Mouse (Mus musculus) kidney, postnatal 10 days (tissue): ENCODE measurements around the gene Apc2.
A peak's percentile ranks its signal among the peaks of the same experiment; 100 is the strongest.

Experiments used
- DNase-seq: peaks from one replicate; pipeline ENCODE4 v3.0.0; 2021; ENCODE audit warnings: mixed read lengths

The Apc2 gene

DNA sequence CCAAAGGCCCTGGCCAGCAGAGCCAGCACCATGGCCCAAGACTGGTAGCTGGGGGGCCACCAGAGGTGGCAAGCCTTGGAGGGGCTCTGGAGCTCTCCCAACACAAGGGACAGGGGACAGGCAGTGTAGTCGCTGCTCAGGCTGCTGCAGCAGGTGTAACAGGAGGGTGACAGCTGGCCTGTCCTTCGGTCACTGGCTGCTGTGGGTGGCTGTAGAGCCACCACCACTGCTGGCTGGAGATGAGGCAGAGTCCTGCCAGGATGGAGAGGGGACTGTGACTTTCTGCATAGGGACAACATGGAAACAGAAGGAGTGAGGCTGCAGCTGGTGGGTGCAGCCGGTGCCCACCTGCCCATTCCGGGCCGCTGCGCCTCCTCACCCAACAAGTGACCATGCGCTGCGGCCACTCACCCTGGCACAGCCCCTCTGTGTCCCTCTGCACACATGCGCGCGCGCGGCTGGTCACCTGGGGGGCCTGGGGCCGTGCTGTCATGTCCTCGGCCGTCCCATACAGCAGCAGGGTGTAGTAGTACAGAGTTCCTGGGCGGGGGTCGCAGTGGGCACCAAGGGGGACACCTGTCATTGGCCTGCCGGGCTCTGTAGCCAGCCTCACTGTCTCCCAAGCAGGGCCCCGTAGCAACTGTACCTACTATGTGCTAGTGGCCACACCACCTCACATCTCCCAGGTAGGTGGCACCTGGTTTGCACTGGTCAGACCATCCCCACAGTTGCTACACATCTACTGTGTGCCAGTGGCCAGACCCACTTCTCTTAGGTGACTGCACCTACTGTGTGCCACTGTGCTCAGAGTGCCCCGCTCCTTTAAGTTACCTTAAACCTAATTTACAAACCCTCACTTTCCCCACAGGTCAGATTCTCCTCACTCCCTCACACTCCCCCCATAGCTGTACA lies 26.1 kb downstream of the Apc2 start:
- DNase-seq, result no peak

DNA sequence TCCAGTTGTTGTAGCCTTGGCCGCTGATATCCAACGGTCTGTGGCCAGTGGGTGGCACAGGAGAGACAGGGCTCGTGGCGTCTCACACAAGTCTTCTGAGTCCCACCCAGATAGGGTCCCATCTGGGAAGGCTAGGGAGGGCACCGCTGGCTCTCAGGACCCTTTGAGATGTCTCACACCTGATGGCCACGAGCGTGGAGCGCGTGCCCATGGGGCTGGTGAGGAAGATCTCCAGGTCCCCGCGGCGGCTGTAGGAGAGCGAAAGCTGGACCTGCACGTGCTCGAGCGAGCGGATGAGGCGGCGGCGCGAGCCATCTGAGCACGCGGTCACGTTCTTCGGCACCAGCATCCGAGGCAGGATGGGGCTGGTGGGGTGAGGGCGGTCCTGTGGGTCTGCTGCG lies 27.0 kb downstream of the Apc2 start:
- peak; percentile 59 for DNase-seq

DNA sequence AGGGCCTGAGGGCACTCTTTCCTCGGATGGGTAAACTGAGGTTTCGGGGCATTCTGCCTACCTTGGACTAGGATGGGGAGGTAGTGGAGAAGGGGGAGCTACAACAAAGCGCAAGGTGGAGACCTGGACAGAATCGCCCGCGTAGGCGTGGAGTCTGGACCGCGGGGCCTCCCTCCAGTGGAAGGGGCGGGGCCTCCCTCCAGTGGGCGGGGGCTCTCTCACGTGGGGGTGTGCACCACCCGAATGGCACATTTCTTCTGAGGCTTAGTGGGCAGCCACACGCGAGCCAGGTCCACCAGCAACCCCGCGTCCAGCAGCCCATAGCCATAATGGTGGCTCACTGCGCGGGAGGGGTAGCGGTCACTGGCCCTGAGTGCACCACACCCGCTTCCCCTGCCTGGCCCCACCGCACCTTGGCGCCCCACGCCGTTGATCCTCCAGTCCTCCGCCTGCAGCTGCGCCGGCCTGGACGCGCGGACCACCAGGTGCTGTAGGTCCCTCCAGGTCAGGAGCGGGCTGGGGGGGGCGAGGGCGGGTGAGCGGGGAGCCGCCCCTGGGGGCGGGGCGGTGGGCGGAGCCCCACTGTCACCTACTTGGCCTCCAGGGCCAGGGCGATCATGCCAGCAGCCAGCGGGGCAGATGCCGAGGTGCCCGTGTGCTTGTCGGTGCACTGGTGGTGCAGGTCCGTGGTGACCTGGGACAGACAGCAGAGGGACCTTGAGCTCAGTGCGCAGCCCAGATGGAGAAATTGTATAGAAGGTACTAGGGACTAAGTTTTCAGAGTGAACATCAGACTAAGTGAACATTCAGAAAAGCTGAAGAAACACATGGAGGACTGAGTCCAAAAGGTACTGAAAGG lies 27.7 kb downstream of the Apc2 start:
- DNase-seq, result peak; percentile 83

DNA sequence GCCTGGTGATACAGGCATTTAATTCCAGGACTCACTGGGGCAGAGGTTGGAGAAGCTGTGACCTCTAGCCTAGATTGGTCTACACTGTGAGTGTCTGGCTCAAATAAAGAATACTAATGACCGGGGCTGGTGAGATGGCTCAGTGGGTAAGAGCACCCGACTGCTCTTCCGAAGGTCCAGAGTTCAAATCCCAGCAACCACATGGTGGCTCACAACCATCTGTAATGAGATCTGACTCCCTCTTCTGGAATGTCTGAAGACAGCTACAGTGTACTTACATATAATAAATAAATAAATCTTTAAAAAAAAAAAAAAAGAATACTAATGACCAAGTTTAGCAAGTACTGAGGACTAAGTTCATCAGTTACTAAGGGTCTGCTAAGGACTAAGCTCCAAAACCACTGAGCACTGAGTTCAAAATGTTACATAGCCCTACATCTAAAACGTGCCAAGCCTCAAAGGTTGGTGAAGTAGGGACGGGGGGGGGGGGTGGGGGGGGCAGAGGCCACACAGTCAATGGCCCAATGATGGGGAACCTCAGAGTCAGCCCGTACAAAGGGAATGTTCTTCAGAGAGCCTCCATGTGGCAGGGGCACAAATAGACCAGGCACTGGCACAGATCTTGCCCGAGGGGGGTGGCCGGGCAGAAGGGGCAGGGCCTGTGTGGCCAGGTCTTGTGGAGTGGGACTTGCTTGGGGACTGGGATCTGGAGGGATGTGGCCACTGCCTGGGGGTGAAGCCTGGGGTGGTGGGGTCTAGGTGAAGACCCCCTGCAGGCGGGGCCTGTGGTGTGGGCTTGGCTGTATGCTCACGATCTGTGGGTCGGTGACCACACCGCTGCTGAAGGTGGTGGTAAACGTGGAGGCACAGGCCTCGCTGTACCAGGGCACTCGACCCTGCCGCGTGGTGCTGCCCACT lies 28.6 kb downstream of the Apc2 start:
- DNase-seq, result no peak

DNA sequence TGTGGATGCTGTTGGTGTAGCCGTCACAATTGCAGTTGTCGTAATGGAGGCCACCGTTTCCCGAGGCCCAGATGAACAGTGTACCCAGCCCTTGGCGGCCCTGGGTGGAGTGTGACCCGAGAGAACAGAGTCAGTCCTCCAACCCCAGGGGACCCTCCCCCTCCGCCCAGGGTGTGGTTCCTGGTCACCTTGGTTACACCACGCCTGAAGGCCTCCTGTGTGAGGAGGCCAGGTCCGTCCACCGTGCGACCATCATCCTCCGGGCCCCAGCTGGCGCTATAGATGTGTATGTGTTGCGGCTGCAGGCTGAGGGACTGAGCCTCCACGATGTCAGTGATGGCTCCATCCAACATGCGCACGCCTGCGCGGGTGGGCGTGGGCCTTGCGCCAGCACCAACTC lies 29.3 kb downstream of the Apc2 start:
- peak; percentile 39 for DNase-seq

- peak; percentile 99 for DNase-seq
Measured at GRCm38 (mm10) chr10:80329273-80330081, 33.7 kb downstream of the Apc2 start, which contains the start of the genes Pcsk4 and Reep6. Gene Pcsk4 (minus strand): TSS chr10:80329498. Gene Reep6 (plus strand): TSS chr10:80329953.

DNA sequence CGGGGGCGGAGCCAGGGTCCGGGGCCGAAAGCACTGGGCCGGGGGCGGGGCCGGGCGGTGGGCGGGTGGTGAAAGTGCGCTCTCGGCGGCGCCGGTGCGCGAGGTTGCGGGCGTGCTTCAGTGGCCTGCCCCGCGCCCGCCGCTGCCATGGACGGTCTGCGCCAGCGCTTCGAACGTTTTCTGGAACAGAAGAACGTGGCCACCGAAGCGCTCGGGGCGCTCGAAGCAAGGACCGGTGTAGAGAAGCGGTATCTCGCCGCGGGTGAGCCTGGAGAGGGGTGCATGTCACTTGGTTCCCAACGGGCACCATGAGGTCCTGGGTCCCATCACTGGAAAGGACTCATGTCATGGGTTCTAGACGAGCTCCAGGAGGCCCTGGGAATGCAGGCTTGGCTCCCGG lies 34.3 kb downstream of the Apc2 start:
- no peak for DNase-seq

- no peak for DNase-seq
Measured at GRCm38 (mm10) chr10:80330888-80331287, 35.1 kb downstream of the Apc2 start.

DNA sequence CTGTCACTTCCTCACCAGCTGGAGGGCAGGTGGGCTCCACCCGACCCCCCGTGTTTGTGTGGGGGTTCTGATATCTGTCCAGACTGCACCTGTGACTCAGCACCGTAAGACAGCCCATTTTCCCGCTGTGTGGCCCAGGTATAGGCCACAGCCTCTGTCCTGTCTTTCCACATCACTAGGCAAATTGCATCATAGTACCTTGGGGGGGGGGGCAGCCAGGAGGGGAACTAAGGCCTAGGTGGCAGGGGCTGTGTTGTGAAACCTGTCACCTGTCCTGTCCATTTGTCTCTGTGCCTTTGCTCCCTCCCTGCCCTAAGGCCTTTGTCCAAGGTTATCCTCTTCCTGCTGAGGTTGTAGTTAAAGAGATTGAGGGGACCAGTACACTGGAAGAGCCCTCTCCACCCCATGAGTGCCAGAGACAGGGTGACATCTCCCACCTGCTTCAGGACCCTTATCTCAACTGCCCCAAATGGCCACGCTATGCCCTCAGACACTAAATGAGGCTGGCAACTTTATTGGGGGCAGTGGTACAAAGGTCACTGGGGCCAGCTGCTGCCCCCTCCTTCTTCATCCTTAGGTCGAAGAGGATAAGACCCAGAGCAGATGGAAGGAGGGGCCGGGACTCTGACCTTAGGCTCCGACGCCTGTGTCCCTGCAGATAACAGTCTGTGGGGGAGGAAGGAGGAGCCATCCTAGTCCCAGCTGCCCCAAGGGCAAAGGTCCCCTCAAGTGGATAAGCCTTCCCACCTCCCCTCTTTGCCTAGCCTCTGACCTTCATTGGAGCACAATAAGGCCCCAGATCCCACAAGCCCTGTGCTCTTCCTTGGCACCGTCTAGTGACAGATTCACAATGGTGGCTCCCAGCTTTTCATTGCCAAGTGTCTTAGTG lies 36.1 kb downstream of the Apc2 start:
- DNase-seq, result no peak

DNA sequence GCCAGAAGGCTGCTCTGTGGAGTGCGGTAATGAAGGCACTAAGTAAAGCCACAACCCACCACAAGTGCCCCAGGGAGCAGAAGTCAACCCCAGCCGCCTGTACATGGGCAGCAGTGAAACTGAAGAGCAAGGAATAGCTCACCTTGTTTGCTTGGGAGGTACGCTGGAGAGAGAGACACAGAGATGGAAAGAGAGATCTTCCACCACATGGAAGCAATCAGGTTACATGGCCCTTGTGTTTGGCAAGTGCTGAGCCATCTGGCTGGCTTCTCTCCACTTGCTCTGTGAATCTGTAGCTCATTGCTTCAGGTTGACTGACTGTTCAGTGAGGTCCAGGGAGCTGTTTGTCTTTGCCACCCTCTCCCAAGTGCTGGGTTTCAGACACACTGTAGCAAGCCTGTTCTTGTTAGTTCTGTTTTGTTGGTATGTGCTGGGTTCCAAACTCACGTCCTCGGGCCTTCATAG lies 36.8 kb downstream of the Apc2 start:
- DNase-seq, result no peak

DNA sequence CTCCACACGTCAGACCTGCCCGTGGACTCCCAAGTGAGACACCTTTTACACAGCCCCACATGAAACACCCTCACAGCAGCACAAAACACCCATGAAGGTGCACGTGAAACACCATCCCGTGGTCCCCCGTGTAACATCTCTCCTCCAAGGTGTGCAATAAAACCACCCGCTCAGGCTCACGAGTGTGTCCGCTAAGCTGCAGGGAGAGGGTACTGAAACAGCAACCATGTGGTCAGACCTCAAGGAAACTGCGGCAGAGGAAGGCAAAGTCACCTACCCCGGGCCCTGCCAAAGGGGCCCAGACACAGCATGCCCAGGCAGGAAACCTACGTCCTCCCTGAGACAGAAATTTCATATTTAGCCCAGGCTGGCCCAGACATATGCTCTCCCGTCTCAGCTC lies 40.5 kb downstream of the Apc2 start:
- DNase-seq, result no peak

DNA sequence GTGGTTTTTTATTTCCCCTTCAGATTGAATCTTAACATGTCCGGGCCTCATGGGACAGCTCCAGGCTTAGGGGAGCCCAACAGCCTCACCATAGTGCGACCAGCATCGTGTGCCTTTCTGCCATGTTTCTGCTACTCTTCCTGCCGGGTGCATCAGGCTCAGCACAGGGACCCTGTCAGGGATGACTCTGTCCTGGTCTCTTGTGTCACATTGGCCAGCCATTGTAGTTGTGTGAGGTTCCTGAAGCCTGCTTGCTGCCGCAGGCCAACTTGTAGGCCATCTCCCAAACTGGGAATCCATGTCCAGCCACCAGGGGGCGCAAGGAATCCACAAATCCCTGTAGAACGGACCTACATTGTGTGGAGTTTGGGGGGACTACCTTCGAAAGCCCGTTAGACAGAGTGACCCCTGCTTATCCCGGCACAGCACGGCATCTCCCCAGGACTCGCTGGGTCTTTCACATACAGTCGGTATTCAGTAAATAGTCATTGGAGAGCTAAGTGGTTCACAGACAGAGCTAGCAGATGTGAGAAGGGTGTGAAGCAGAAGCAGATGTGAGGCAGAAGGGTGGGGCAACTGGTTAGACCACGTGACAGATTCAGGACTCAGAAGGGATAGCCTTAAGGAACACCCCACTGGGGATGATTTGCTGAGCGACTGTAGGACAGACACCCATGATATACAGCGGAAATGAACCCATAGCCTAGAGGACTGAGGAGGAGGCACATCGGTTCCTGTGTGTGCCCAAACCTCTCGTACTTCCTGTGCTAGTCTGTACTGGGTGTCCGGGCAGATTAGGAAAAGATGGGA lies 44.4 kb downstream of the Apc2 start:
- peak; percentile 92 for DNase-seq

GRCm38 (mm10) chr10:80341026-80341425 lies 45.2 kb downstream of the Apc2 start:
- no peak for DNase-seq

GRCm38 (mm10) chr10:80341491-80342304 lies 45.9 kb downstream of the Apc2 start:
- DNase-seq, result no peak

- DNase-seq, result no peak
Measured at GRCm38 (mm10) chr10:80342305-80342748, 46.5 kb downstream of the Apc2 start.

GRCm38 (mm10) chr10:80342749-80343424 lies 47.1 kb downstream of the Apc2 start:
- peak; percentile 78 for DNase-seq

- DNase-seq, result no peak
Measured at GRCm38 (mm10) chr10:80343425-80343895, 47.7 kb downstream of the Apc2 start.
